Mouse (Mus musculus) liver, postnatal 0 days (tissue): ENCODE measurements around the gene Zfp940. TPM values are rescaled to one million over a fixed set of nuclear protein-coding genes. Genes with fewer than 3 reads are reported as not detected.

Experiments used
- ATAC-seq: fragments of 200-750 bp; cut with Nextera tagmentation; 2 replicates; pipeline ENCODE4 v1.8.0; 2017; ENCODE audit warnings: mild to moderate bottlenecking, moderate library complexity
- DNase-seq: peaks from one replicate; pipeline ENCODE4 v3.0.0-alpha.2; 2016
- H3K27ac ChIP-seq: fragments of 300-500 bp; sonication (generic); 2 replicates; pipeline ENCODE4 v1.5.1; 2014; ENCODE audit warnings: antibody characterized with exemption, moderate library complexity, mild to moderate bottlenecking, low read depth
- H3K27me3 ChIP-seq: fragments of 300-500 bp; sonication (generic); 2 replicates; pipeline ENCODE4 v1.6.1; 2014; ENCODE audit warnings: low read length, control low read depth, mixed read lengths; ENCODE audit not compliant: insufficient read depth
- H3K36me3 ChIP-seq: fragments of 300-500 bp; sonication (generic); replicated peaks from 2 replicates; pipeline ENCODE4 v1.6.1; 2014; ENCODE audit warnings: mild to moderate bottlenecking, control low read depth, low read length, moderate library complexity, mixed read lengths; ENCODE audit not compliant: insufficient read depth
- H3K4me1 ChIP-seq: fragments of 300-500 bp; sonication (generic); 2 replicates; pipeline ENCODE4 v1.6.1; 2014; ENCODE audit warnings: antibody characterized with exemption, mild to moderate bottlenecking, control low read depth; ENCODE audit not compliant: insufficient read depth
- H3K4me2 ChIP-seq: fragments of 300-500 bp; sonication (generic); 2 replicates; pipeline ENCODE4 v1.6.1; 2014; ENCODE audit warnings: low read depth, mild to moderate bottlenecking, low read length, moderate library complexity, mixed read lengths
- H3K4me3 ChIP-seq: fragments of 300-500 bp; sonication (generic); 2 replicates; pipeline ENCODE4 v1.5.1; 2014; ENCODE audit warnings: low read depth, low read length
- H3K9ac ChIP-seq: fragments of 300-500 bp; sonication (generic); replicated peaks from 2 replicates; pipeline ENCODE4 v1.6.1; 2014; ENCODE audit warnings: mild to moderate bottlenecking, moderate library complexity
- H3K9me3 ChIP-seq: fragments of 300-500 bp; sonication (generic); 2 replicates; pipeline ENCODE4 v1.6.1; 2016; ENCODE audit warnings: mild to moderate bottlenecking, control low read depth, low read length, mixed read lengths
- CTCF ChIP-seq: sonication (generic); IDR thresholded peaks from 2 replicates; pipeline ENCODE4 v1.5.1; 2016; ENCODE audit warnings: antibody characterized with exemption, low read depth
- EP300 ChIP-seq: IDR thresholded peaks from 2 replicates; pipeline ENCODE4 v1.6.1; 2016; ENCODE audit warnings: antibody characterized with exemption, low read depth, mild to moderate bottlenecking
- WGBS: fragments of 180-500 bp; shearing (Covaris S2); extraction: QIAGEN DNeasy Blood & Tissue Kit; methylation state at CpG from one replicate; pipeline ENCODE4 v1.1.7; 2014; ENCODE audit not compliant: insufficient replicate concordance; 5-methylcytosine and 5-hydroxymethylcytosine counted together
- polyA plus RNA-seq: library from polyadenylated mRNA; unstranded; fragments of >200 nt; fragmentation: Nextera tagmentation; extraction: Ambion mirVana; gene quantifications from 2 replicates; pipeline ENCODE4 v1.2.1, GENCODE M21; 2015

Zfp940 gene
- polyA plus RNA-seq, 1 experiment from 2014 or later = 0.42 TPM

DNA sequence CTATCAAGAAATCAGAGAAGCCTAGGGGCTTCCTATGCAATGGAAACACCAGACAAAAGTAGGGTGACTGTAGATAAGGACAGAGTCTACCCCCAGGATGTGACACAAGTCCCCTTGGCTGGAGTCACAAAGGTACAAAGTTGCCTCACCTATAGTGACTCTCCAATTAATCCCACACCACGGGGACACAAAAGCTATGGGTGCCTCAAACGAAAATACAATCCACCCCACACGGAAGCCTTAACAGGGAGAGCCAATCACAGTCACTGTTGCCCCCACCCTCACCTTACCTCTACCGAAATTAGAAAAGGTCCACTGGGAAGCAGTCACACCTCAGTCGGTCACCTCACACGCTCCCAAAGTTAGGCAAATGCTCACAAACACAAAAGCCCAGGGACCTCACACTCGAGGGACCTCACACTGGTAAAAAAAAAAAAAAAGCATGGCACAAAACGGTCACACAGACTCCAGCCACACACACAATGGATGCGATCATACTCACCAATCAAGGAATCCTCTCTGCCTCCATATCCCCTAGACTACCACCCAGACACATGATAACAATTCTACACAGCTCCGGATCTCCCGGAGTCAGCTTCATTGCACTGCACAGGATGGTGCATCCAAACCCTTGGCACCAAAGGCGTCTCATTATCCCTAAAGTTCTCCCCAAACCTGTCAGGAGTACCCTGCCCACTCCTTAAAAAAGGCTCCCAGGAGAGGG lies 38.2 kb downstream of the Zfp940 start:
- WGBS = 3% methylated on average over 12 of the region's 12 CpGs
- ATAC-seq (peak; percentile 11), DNase-seq (no peak)
- TF ChIP-seq EP300 = no peak
- Histone ChIP-seq H3K9ac (peak overlapping the region; percentile 69), H3K4me2 (peak overlapping the region; percentile 98), H3K4me1 (peaks cover 36% of the 10 kb centered on the region), H3K36me3 (no peaks in the 10 kb centered on the region), H3K27ac (peak overlapping the region; percentile 85), H3K4me3 (peak overlapping the region; percentile 75), H3K9me3 (no peaks in the 10 kb centered on the region), H3K27me3 (no peaks in the 10 kb centered on the region)

DNA sequence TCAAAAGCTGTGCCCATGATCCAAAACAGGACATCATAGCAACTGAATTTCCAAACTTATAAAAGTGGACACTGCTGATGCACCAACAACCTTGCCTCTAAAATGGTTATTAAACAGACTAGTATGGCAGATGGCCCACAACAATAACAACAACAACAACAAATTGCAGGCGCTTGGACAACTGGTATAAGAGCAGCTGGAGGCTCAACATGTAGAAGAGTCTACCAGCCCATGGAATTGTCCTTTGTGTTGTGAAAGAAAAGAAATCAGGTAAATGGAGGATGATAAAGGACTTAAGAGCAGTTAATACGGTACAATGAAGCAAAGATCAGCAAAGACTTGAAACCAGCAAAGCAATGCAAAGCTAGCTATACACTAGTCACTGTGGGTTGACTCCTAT lies 39.1 kb downstream of the Zfp940 start:
- TF ChIP-seq CTCF = no peak
- TF ChIP-seq EP300 = no peak
- no peaks in the 10 kb centered on the region for H3K9me3 ChIP-seq
- H3K27me3 ChIP-seq = no peaks in the 10 kb centered on the region
- 78% methylated on average over 2 of the region's 2 CpGs for WGBS
- H3K4me2 ChIP-seq = 0 out of 2 replicates have a peak overlapping the region, but pooled peaks have one; percentile 98
- no peak for DNase-seq
- no peak overlapping the region for H3K27ac ChIP-seq
- no peak overlapping the region for H3K4me3 ChIP-seq
- ATAC-seq = no peak
- H3K36me3 ChIP-seq = no peaks in the 10 kb centered on the region
- H3K4me1 ChIP-seq = peaks cover 33% of the 10 kb centered on the region
- H3K9ac ChIP-seq = no peak overlapping the region

DNA sequence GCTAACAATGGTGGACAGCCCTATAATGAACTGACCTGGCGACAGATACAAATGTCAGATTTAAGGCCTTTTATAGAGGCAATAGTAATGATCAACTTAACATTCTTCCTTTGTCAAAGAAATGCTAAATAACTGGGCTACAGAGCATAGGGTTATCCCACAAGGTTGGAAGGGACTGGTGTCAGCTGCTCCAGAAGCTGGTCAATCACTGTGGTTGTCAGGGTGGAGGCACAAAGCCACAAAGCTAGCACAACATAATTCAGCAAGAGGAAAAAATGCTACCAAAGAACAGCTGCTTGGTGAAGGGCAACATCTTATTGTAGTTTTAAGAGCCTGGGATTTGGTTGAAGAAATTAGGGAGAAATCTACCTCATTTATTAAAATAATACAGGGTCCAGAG lies 41.2 kb downstream of the Zfp940 start:
- H3K4me2 ChIP-seq = no peak overlapping the region
- no peak overlapping the region for H3K9ac ChIP-seq
- H3K4me3 ChIP-seq = no peak overlapping the region
- H3K36me3 ChIP-seq = no peaks in the 10 kb centered on the region
- DNase-seq = no peak
- TF ChIP-seq EP300 (no peak), CTCF (no peak)
- H3K9me3 ChIP-seq = no peaks in the 10 kb centered on the region
- WGBS = 85% methylated on average over 1 of the region's 1 CpGs
- H3K4me1 ChIP-seq = peaks cover 26% of the 10 kb centered on the region
- H3K27me3 ChIP-seq = no peaks in the 10 kb centered on the region
- H3K27ac ChIP-seq = no peak overlapping the region
- no peak for ATAC-seq

DNA sequence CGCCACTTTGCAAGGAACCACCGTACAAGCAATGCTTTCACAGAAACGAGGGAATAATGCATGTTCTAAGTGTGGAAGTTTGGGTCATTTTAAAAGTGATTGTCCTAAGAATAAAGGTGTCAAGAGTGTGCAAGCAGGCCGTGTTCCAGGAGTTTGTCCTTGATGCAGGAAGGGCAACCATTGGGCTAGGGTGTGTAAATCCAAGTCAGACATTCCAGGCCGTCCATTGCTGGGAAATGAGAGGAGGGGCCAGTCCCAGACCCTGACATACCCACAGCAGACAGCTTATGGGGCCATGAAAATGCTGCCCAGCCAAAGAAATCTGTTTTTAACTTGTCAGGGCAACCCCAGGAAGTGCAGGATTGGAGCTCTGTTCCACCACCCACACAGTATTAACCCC lies 46.4 kb downstream of the Zfp940 start:
- DNase-seq (no peak), ATAC-seq (no peak)
- no peak overlapping the region for H3K9ac ChIP-seq
- H3K4me1 ChIP-seq = no peaks in the 10 kb centered on the region
- H3K4me3 ChIP-seq = no peak overlapping the region
- TF ChIP-seq CTCF (no peak), EP300 (no peak)
- WGBS = 79% methylated on average over 5 of the region's 5 CpGs
- no peak overlapping the region for H3K27ac ChIP-seq
- no peaks in the 10 kb centered on the region for H3K27me3 ChIP-seq
- H3K4me2 ChIP-seq = no peak overlapping the region
- H3K9me3 ChIP-seq = no peaks in the 10 kb centered on the region
- H3K36me3 ChIP-seq = no peaks in the 10 kb centered on the region

DNA sequence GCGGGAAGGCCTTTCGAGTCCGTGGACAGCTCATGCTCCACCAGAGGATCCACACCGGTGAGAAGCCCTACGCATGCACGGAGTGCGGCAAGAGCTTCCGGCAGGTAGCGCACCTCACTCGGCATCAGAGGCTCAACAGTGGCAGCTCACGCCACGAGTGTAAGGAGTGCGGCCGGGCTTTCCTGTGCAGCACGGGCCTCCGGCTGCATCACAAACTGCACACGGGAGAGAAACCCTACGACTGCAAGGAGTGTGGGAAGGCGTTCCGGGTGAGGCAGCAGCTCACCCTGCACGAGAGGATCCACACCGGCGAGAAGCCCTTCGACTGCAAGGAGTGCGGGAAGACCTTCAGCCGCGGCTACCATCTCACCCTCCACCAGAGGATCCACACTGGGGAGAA lies 60.6 kb downstream of the Zfp940 start:
- peaks cover 13% of the 10 kb centered on the region; the same call in 1 of the 2 replicates for H3K36me3 ChIP-seq
- 43% methylated on average over 27 of the region's 27 CpGs for WGBS
- H3K9ac ChIP-seq = no peak overlapping the region
- DNase-seq (no peak), ATAC-seq (no peak)
- no peak overlapping the region for H3K27ac ChIP-seq
- TF ChIP-seq CTCF (no peak), EP300 (no peak)
- no peaks in the 10 kb centered on the region for H3K4me1 ChIP-seq
- H3K27me3 ChIP-seq = no peaks in the 10 kb centered on the region
- peaks cover 8% of the 10 kb centered on the region for H3K9me3 ChIP-seq
- no peak overlapping the region for H3K4me2 ChIP-seq
- no peak overlapping the region for H3K4me3 ChIP-seq

DNA sequence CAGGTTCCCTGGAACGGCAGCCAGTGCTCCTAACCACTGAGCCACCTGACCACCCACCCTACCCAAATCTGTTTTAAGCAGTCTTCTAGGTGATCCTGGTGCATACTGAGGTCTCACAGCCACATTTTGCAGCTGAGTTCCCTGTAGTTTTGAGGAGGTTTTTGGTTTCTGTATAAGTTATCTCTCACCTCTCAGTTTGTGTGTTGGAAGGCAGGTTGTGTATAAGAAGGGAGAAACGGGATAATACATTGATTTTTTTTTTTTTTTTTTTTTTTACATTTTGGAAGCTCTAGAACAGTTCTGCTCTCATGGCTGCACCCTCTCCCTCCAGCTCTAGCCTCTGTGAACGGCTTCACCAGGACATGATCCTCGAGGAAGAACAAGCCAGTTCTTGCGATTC lies 67.6 kb downstream of the Zfp940 start:
- TF ChIP-seq CTCF (no peak), EP300 (no peak)
- H3K36me3 ChIP-seq = 0 out of 2 replicates have a peak, but pooled peaks cover 7% of the 10 kb centered on the region
- no peaks in the 10 kb centered on the region for H3K9me3 ChIP-seq
- H3K4me3 ChIP-seq = no peak overlapping the region
- H3K4me1 ChIP-seq = peaks cover 7% of the 10 kb centered on the region; the same call in 1 of the 2 replicates
- no peak overlapping the region for H3K27ac ChIP-seq
- ATAC-seq (no peak), DNase-seq (no peak)
- H3K27me3 ChIP-seq = no peaks in the 10 kb centered on the region
- no peak overlapping the region for H3K9ac ChIP-seq
- 0 out of 2 replicates have a peak overlapping the region, but pooled peaks have one; percentile 6 for H3K4me2 ChIP-seq
- 78% methylated on average over 5 of the region's 5 CpGs for WGBS
